Mouse (Mus musculus): ENCODE data around the gene Kdm1a.

Gene Kdm1a

DNA sequence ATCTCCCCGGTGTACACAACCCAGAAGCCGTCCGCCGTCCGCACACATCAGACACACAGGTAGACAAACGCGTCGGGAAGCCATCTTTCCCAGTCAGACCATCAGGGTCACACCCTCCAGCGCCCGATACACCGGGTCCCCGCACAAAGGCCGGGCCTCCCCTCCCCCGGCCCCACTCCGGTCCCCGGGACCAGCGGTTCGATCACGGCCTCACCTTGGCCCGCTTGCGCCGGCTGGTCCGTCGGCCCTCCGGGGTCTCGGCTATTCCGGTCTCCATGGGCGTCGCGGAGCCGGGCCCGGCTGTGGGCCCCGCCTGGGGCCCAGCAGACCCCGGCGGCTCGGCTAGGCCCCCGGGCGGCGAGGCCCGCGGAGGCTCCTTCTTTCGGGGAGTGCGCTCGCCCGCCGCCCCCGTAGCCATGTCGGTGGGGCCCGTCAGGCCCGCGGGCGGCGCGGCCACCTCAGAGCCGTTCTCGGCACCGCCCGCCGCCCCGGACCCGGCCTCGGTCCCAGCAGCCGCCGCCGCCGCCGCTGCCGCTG lies 437 bp downstream of the Kdm1a start:
- DNase-seq (ENCODE audit: low read depth, low spot score) = peak; percentile 3

DNA sequence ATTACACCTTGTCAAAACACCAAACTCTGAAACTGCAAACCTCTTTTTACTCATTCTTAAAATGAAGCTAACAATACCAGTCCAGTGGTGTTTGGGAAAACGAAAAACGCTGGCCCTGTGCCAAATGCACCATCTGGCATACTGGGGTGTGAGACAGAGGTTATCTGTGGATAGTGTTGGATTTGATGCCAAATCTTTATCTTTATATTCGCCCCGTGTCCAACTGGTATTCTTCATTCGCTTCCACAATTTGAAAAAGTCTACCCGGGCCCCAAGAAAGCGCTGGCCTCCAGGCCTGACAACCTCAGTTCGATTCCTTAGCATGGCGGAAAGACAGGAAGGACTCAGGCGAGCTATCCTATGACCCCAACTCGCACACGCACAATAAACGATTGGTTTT lies 1.0 kb downstream of the Kdm1a start:
- DNase-seq (ENCODE audit: low read depth, low spot score) = peak; percentile 24

DNA sequence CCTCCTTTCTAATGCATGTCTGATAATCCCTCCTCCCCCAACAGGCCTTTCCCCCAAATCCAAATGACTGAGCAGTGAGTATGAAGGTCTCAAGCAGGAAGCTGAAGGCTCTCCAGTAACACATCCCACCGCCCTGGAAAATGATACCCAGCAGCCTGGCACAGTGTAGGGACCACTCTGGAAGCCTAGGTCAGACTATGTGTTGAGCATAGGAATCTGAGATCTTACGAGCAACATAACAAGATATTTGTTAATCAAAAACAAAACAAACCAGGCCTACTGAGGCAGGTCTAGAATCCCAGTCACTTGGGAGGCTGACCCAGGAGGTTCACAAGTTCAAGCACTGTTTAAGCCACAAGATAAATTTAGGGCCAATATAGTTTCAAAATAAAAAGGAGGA lies 2.0 kb downstream of the Kdm1a start:
- DNase-seq (ENCODE audit: low read depth, low spot score) = no peak

DNA sequence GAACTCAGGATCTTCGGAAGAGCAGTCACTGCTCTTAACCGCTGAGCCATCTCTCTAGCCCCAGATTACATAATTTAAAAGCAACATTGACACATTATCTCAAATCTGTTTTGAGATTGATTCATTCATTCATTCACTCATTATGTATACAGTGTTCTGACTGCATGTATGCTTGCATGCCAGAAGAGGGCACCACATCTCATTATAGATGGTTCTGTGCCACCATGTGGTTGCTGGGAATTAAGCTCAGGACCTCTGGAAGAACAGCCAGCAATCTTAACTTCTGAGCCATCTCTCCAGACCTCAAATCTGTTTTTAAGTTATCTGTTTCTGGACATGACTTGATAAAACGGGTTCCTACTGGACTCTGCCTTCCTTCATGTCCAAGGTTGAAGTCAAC lies 2.7 kb downstream of the Kdm1a start:
- no peak for DNase-seq (ENCODE audit: low read depth, low spot score)

DNA sequence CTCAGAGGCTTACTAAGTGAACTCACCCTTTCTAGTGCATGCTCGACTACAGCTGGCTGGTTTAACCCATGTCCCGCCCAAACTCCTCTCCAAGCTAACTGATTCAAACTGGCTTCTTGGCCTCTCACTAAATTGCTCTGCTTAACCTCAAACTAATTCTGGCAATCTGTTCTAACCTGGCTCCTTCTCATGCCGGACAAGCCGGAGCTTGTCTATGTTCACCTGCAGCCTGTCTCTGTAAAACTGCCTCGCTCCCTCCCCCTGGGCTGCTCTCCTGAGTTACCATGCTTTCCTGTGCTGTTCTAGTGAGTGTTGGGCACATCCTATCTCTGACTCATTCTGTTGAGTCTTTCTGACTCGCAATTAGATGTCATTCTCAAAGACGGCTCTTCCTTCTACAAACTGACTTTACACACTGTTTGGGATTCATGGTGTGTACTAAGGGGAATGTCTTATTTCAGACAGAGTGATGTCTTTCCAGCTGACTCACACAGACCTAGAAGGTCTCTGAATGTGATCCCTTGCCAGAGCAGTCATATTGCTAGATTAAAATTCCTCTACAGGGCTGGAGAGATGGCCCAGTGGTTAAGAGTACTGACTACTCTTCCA lies 4.2 kb downstream of the Kdm1a start:
- no peak for DNase-seq (ENCODE audit: low read depth, low spot score)

DNA sequence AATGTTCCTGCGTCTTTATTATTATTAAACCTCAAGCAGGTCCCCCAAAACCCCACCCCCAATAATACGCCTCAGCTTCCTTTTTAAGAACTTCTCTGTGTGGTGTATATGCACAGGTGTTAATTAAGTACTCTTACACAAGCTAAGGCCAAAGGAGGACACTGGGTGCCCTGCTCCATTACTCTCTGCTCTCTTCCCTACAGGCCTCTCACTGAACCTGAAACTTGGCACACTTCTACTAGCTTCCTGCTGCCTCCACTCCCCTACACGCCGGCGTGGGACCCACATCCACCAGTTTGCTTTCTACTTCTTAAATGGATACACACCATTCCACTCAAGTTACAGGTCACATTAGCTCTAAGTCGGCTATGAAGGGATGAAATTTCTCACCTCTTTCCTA lies 7.3 kb downstream of the Kdm1a start:
- DNase-seq (ENCODE audit: low read depth, low spot score) = no peak

DNA sequence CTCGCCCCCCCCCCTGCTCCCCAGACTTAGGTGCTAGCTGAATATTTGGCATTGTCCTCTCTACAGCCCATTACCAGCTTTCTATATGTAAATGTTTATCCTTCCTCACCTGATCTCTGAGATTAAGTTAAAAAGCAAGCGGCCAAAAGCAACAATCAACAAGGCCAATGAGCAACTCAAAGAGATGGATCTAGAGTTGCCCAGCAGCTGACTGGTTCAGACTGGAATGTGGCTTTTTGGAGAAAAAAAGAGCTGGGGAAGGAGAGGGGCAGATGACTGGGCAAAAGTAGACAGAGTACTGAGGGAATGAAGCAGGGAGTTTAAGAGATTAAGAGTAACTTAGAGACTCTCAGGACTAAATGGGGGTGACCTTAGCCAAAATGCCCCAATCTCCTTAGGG lies 8.5 kb downstream of the Kdm1a start:
- no peak for DNase-seq (ENCODE audit: low read depth, low spot score)

DNA sequence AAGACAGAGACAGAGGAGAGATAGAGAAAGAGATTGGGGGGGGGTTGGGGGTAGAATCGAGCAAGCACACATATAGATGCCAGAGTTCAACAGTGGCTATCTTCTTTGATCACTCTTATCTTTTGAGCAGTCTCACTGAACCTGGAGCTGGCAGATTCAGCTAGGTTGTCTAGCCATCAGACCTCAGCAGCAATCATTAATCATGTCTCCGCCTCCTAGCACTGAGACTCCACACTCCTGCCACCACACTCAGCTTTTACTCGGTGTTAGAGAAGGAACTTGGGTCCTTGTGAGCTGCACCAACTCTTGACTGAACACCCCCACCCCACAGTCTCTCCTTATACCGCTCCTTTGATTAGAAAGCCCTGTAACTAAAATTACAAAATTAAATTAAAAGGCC lies 10.4 kb downstream of the Kdm1a start:
- DNase-seq (ENCODE audit: low read depth, low spot score) = no peak

DNA sequence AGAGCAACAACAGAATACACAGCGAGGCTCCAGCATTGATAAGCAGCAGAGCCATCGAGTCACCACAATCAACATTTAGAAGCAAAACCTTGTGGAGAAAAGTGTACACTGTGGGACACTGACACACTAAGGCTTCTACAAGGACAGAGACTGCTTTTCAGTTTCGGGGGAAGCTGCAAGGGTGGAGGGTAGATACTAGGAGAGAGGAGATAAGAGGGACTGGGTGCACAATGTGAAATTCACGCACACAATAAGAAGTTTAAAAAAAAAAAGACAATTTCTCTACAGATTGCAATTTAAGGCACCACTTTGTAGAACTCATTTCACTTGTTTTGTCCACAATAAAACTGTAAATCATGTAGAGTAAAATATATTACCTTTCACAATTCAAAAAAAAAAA lies 14.5 kb downstream of the Kdm1a start:
- DNase-seq (ENCODE audit: low read depth, low spot score) = no peak

DNA sequence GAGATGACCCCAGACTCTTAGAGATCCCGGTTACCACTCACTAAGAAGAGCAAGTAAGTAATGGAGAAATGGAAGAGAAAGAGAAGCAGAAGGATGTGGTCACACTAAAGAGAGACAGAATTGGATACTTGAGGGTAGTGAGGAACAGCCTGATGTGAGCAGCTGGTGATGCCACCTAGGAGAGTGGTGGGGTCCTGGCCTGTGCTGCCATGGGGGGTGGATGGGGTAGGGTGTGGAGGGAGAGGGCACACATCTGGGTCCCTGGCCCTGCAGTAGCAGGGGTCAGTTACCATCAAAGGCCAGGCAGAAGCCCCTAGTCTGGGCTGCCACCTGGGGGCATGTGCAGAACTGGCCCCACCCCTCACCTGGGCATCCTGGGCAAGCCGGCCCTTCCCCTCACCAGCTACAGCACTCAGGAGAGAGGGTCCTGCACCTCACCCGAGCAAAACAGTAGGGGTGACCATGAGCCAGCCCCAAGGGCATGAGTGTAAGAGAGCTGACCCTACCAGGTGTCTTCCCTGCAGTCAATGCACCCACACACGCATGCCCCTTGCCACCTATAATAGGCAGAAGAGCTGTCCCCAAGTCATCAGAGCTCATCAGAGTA lies 15.2 kb downstream of the Kdm1a start:
- no peak for DNase-seq (ENCODE audit: low read depth, low spot score)

DNA sequence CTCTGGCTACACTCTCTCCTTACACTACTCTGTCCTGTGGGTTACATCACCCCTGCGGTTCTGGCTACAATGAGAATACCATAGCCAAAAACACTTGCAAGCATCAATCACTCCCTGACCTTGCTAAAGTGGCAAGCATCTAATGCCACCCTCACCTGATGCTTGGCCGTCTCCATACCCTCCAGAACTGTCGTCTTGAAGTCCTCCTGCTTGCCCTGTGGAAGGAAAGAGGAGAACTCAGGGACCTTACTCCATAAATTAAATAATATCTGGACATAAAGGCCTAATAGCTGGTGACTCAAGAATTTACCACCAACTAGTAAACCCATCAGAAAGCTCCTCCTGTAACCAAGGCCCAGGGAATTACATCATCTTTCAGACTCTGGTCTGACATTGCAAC lies 20.6 kb downstream of the Kdm1a start:
- no peak for DNase-seq (ENCODE audit: low read depth, low spot score)

DNA sequence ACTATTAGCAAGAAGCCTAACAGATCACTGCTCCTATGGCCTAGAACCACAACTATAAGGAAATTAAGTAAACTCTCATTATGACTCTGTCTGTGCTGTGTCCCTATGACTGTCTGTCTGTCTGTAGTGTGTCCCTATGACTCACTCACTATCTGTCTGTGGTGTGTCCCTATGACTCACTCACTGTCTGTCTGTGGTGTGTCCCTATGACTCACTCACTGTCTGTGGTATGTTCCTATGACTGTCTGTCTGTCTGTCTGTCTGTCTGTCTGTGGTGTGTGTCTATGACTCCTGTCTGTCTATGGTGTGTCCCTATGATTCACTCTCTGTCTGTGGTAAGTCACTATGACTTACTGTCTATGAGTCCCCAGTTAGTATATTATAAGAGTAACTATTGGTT lies 32.5 kb downstream of the Kdm1a start:
- no peak for DNase-seq (ENCODE audit: low read depth, low spot score)

DNA sequence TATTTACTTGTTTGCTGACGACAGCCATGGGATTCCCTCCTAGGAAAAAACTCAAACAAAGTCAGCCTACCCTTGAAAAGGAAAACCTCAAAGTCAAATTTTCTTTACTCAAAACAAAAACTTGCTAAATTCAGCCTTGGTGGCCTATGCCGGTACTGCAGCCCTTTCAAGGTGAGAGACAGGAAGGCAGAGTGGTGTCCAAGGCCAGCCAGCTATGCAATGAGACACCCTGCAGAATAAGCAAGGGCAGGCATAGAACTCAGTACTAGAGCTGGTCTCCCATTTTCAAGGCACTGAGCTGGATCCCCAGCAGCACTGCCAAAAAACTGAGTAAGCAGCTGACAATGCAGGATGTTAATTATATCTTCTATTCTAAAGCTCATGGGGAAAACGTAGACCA lies 33.9 kb downstream of the Kdm1a start:
- DNase-seq (ENCODE audit: low read depth, low spot score) = no peak

DNA sequence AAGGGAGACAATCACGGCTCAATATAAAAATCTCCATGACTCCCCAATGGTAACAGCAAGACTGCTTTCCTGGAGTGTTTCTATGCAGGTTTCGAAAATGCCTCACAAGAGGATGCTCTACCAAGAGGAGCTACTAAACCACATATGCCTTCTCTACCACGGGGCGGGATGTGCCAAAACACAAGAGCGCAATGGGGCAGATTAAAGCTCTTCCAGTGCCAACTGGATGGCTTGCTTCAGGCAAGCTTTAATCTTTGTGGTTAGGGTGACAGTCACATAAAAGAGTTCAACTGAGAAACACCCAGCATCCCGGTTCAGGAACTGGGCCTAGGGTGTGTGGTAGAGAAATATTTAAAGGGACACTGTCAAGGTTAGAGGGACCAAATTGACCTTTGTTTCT lies 39.8 kb downstream of the Kdm1a start:
- no peak for DNase-seq (ENCODE audit: low read depth, low spot score)

DNA sequence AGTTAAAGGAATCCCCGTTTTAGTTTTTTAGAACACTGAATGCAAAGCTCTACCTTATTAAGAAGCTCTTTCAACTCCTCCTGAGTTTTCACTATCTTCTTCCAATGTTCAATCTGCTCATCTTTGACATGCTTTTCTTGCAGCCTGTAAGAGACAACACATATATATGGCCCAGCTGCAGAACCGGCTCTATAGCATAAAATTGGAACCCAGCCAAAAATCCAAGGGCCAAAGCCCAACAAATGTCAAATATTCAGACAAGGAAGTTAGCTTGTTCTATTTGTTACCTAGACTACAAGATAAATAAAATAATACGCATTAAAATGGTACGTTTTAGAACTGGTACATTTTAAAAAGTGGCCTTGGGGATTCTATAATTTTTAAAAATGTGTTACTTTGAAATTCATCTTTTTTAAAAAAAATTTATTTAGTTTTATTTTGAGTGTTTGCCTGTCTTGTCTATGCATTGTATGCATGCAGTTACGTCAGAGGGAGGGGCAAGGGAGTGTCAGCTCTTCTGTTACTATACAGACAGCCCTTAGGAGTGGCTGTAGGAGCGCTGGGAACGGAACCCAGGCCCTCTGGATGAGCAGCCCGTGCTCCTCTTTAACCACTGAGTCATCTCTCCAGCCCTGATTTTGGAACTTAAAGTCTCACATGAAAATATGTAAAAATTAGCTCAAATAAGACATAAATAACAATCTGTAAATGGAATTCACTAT lies 42.1 kb downstream of the Kdm1a start:
- no peak for DNase-seq (ENCODE audit: low read depth, low spot score)

DNA sequence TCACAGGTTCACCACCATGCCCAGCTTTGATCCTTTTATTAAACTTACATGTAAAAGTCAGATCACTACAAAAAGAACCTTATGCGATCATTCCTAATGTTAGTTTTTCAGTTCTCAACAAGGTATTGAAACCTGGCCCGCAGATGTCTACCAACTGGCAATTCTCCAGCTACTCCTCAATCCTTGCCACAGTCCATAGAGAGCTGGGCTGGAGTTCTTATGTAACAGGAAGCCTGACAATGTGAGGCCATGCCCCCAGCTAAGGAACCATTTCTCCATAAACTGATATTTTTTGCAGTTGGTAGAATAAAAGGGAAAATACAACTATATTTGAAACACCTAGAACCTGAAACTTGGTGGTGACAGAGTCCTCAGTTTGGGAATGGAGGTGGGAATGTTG lies 42.8 kb downstream of the Kdm1a start:
- no peak for DNase-seq (ENCODE audit: low read depth, low spot score)

DNA sequence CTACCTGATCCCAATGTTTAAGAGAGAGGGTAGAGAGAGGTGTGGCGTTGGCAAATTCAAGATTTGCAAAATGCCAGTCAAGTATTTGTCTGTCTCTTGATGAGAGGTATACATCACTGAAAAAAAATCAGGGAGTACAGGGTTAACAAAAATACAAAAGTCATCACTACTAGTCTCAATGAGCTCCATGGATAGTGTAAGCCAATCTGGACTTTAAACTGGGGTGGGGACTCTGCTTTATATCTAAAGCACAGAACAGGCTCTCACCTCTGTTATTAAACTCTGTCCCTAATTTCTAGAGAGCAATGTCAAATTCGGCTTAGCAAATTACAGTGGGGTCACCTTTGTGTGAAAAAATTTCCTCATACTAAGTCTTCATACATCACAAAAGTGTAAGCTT lies 44.9 kb downstream of the Kdm1a start:
- no peak for DNase-seq (ENCODE audit: low read depth, low spot score)

DNA sequence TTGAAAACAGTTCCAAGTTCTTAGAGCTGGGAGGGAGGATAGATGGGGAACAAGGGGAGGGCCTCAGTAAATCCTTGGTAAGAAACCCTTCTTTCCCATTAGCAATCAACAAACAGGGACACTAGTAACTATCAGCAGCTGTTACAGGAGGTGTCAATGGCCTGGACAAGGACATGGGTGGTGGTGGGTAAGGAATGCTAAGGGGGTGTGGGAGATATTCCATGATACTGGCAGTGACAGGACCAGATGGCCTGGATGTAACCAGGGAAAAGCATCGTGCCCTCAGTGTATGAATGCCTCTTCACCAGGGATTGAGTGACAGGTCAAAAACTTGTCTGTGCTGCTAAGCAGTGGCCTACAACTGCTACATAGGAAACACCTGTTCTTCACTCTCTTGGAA lies 49.4 kb downstream of the Kdm1a start:
- no peak for DNase-seq (ENCODE audit: low read depth, low spot score)

DNA sequence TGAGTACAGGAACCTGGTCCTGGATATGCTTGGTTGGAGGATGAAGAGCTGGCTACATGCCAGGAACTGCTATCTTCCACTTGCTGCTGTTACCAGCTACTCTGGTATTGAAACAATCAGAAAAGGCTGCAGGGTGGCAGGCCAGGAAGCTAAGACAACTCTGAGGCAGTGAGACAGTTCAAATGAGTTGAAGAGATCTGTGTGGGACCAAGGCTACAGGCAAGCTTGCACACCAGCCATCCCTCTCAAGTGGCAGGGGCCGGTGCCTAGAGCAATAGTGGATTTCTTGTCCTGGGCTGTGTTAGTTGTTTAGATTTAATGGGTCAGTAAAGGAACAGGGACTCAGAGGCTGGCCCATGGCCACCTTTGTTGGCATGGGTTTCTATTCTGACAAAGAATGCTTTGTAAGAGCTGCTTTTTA lies 54.1 kb downstream of the Kdm1a start:
- no peak for DNase-seq (ENCODE audit: low read depth, low spot score)

DNA sequence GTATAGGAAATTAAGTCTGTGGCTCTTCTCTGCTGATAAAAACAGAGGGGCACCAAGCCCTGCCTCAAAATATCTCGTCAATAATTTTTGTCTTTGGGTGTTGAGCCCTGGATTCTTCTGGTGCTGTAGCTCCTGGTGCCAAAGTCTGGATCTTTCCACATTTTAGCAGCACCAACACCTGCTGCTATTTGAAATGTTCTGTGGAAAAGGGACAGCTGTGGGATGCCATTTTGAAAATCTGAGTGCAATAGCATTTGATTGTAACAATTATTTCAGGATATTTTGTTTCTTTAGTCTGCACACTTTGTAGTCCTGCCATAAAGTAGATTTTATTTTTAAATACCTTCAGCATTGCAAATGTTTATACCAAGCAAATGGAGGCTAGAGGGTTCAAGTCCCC lies 54.8 kb downstream of the Kdm1a start:
- DNase-seq (ENCODE audit: low read depth, low spot score) = no peak

DNA sequence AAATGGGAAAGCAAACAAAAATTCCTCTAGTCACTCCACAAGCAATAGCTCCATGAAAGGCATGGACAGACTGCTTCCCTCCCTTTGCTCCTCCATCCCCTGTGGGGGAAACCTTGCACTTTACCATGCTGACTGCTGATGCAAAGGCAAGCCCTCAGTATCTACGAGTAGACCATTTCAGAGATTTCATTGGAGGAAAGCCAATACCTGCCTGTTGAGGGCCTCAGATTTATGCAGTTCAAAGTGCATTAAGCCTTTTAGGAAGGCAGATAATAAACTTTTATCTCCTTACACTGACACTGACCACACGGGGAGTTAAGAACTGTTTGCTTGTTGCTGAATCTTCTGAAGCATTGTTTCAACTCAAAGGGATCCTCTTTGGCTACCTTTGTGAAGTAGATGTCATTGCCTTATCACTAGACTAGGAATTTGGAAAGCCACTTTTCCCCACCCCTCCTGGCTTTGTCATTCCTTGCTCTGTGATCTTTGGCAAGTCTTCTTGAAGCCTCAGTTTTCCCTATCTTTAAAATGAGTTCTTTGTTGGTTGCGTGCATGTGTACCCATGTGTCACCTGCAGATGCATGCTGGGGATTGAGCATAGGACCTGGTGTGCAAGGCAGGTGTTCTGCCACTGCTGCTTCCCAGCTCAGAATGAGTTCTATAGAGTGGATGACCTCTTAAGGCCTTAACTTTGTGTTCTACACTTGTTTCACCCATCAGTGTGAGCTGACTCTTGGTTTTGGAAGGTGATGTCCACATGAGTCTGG lies 56.1 kb downstream of the Kdm1a start:
- DNase-seq (ENCODE audit: low read depth, low spot score) = no peak

DNA sequence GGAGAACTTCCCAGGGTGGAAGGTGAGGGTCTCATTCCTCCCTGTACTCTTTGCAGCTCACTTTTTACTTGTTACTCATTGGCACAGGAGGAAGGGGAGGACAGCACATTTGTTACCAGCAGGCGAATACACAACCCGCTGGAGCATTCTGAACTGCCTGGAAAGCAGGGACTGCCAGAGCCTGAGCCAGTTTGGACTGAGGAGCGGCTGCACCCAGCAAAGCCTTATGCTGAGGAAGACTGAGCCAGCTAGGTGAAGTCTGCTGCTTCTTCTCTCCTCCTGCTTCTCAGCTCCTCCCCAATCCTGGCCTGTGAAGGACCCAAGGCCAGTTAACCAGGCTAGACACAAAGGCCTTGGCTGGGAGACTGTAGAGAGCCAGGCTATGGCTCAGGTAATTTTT lies 57.4 kb downstream of the Kdm1a start:
- DNase-seq (ENCODE audit: low read depth, low spot score) = no peak
